Comparison of ENCODE assay signal across 9 mouse cellular contexts in the genomic region with DNA sequence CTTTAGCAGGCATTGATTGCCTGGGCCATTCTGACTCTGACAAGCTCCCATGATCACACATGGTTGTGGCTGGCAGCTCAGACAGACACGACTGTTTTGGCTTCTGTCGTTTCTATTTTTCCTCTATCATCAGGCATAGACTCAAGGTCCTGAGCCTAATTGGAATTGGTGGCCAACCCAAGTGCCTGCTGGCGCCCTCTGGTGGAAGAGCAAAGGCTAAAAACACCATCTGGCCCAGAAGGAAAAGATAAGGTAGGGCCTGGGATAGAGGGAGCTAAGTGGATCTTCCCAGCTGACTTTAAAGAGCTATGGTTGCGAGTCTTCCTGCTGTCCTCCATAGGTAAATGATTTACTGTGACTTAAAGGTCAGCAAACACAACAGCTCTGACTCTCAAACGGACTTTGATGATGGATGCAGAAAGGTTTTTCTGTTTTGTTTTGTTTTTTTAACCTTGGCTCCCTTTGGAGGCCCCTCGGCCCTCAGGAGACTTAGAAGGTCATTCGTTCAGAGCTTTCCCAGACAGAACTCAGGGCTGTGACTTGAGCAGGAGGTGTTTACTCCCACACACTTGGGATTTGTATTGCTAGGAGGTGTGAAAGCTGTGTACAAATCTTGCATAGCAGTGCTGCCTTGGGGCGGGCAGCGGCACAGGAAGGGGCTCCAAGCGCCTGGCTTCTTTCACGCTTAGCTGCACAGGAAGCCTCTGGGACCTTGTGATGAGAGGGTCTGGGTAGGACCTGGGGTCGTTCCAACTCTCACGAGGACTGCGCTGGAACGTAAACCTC. TPM values are rescaled to one million over a fixed set of nuclear protein-coding genes. Genes with fewer than 3 reads are reported as not detected.
DNase-seq lines count a peak whose midpoint lies in the region; ATAC-seq and TF ChIP-seq lines count a peak whose summit lies in the region.
"Had no signal": no experiment of that assay in that cellular context is flagged by ENCODE, and none has a peak within 500 bp of the region (broad histone marks: within the 10 kb centered on the region; RNA-seq: fewer than 3 reads in every experiment).

No protein-coding gene starts in this region.

- TF ChIP-seq CTCF in gastrocnemius, adult 2 months (IDR thresholded peaks at IDR 0.05) = peak; percentile 89
- peak; percentile 66 for TF ChIP-seq CTCF in midbrain, postnatal 0 days (IDR thresholded peaks at IDR 0.05)

- H3K4me2 ChIP-seq in intestine, embryonic 16.5 days (ENCODE audit: low read depth, low read length) = no peak overlapping the region
- no peak overlapping the region for H3K4me2 ChIP-seq in midbrain, postnatal 0 days (ENCODE audit: low read depth, low read length, poor library complexity, severe bottlenecking)
- H3K4me2 ChIP-seq: embryonic facial prominence, embryonic 12.5 days had no signal

- ATAC-seq in cerebellum, adult (ENCODE audit: insufficient number of reproducible peaks, low FRiP score, low TSS enrichment) = peak; percentile 50; the same call in 1 of the 2 replicates
- ATAC-seq in intestine, embryonic 16.5 days = peak; percentile 62
- ATAC-seq in midbrain, postnatal 0 days (ENCODE audit: low FRiP score) = no peak

- H3K9me3 ChIP-seq in intestine, embryonic 16.5 days (ENCODE audit: control insufficient read depth, low read length) = no peaks in the 10 kb centered on the region; the same call in 1 of the 2 replicates
- H3K9me3 ChIP-seq in midbrain, postnatal 0 days (ENCODE audit: low read length) = no peaks in the 10 kb centered on the region
- H3K9me3 ChIP-seq: embryonic facial prominence, embryonic 12.5 days had no signal

- no peak overlapping the region for H3K9ac ChIP-seq in intestine, embryonic 16.5 days (ENCODE audit: low read depth, low read length)
- H3K9ac ChIP-seq in midbrain, postnatal 0 days (replicated peaks; ENCODE audit: low read length, poor library complexity, severe bottlenecking) = no peak overlapping the region
- H3K9ac ChIP-seq: embryonic facial prominence, embryonic 12.5 days had no signal

- no peaks in the 10 kb centered on the region for H3K27me3 ChIP-seq in intestine, embryonic 16.5 days (replicated peaks; ENCODE audit: control insufficient read depth, insufficient read depth, low read length)
- no peaks in the 10 kb centered on the region for H3K27me3 ChIP-seq in midbrain, postnatal 0 days (ENCODE audit: insufficient read depth, low read length)
- H3K27me3 ChIP-seq: embryonic facial prominence, embryonic 12.5 days had no signal

- intact Hi-C loops in gastrocnemius, adult 2 months (cut with DNase I) = loop anchor here (1.0 to 5.0 kb wide), 4 partner anchors 21 to 162 kb away; no protein-coding TSS in a partner anchor
- intact Hi-C loops in left cerebral cortex, postnatal 36 days (cut with DNase I) = loop anchor here (5.0 kb wide), 1 partner anchor 164 kb away; no protein-coding TSS in a partner anchor

- H3K4me3 ChIP-seq in gastrocnemius, adult 2 months = no peak overlapping the region
- H3K4me3 ChIP-seq in intestine, embryonic 16.5 days (ENCODE audit: low read length) = no peak overlapping the region
- H3K4me3 ChIP-seq in midbrain, postnatal 0 days (ENCODE audit: low read depth, low read length) = no peak overlapping the region
- H3K4me3 ChIP-seq: embryonic facial prominence, embryonic 12.5 days had no signal

- H3K27ac ChIP-seq in gastrocnemius, adult 2 months = no peak overlapping the region
- H3K27ac ChIP-seq in intestine, embryonic 16.5 days (ENCODE audit: low read length) = no peak overlapping the region
- no peak overlapping the region for H3K27ac ChIP-seq in midbrain, postnatal 0 days (ENCODE audit: low read depth, low read length)
- H3K27ac ChIP-seq: embryonic facial prominence, embryonic 12.5 days had no signal

- H3K4me1 ChIP-seq in intestine, embryonic 16.5 days (ENCODE audit: control insufficient read depth, insufficient read depth, low read length) = 0 out of 2 replicates have a peak, but pooled peaks cover 2% of the 10 kb centered on the region
- no peaks in the 10 kb centered on the region for H3K4me1 ChIP-seq in midbrain, postnatal 0 days (ENCODE audit: insufficient read depth, low read length)
- H3K4me1 ChIP-seq: embryonic facial prominence, embryonic 12.5 days had no signal

- H3K36me3 ChIP-seq in intestine, embryonic 16.5 days (ENCODE audit: control insufficient read depth, insufficient read depth, low read length) = no peaks in the 10 kb centered on the region
- H3K36me3 ChIP-seq in midbrain, postnatal 0 days (ENCODE audit: insufficient read depth, low read length) = no peaks in the 10 kb centered on the region
- H3K36me3 ChIP-seq: embryonic facial prominence, embryonic 12.5 days had no signal

- peak; percentile 57 to 59 for DNase-seq in right cerebral cortex, adult 2 months (ENCODE audit: low spot score in 2 of 2)
- DNase-seq in right cerebral cortex, postnatal 36 days (ENCODE audit: low spot score in 2 of 2) = no peak
- peak; percentile 82 for DNase-seq in gastrocnemius, adult 2 months
- DNase-seq in left cerebral cortex, postnatal 36 days (ENCODE audit: low spot score in 2 of 2) = peak; percentile 15 to 29
- DNase-seq in midbrain, postnatal 0 days (ENCODE audit: low spot score) = no peak
- peak; percentile 63 for DNase-seq in thymus, postnatal 14 days

- 36% methylated on average over 15 of the region's 15 CpGs for WGBS in intestine, embryonic 16.5 days
- WGBS in midbrain, postnatal 0 days = 54% methylated on average over 15 of the region's 15 CpGs

RNA-seq across cellular contexts. Expression of a gene that starts 22.4 kb away (rescaled TPM):
- 1 to 10 TPM; 2.6 to 3.4 TPM for total RNA-seq in gastrocnemius, adult 2 months (2021)
- 5.3 and 6.3 TPM in 2 replicates for polyA plus RNA-seq in intestine, embryonic 16.5 days (2015; fragmentation: Nextera tagmentation; extraction: Ambion mirVana)
- 1 to 10 TPM in 1 of 2 experiments, under 1 TPM in 1; 0.81 to 1.3 TPM for total RNA-seq in left cerebral cortex, postnatal 36 days (2021)
- 2.1 and 2.5 TPM in 2 replicates for total RNA-seq in midbrain, postnatal 0 days (2014; rRNA removed)
- polyA plus RNA-seq in midbrain, postnatal 0 days (2015; fragmentation: Nextera tagmentation; extraction: Ambion mirVana) = 1.4 and 1.5 TPM in 2 replicates

Comparison
In these comparisons a context has a peak if more than half of its experiments do, and no peak if none do; other contexts are left out.
1. DNase-seq: peak in right cerebral cortex, adult 2 months (2 of 2), gastrocnemius, adult 2 months (single experiment), left cerebral cortex, postnatal 36 days (2 of 2) and thymus, postnatal 14 days (single experiment); none in right cerebral cortex, postnatal 36 days (0 of 2) and midbrain, postnatal 0 days (single experiment).